In genomic region chr5:41540789-41541188, GRCm38 (mm10) we compare ENCODE assay signal across 25 mouse cellular contexts.
DNase-seq lines count a peak whose midpoint lies in the region; ATAC-seq and TF ChIP-seq lines count a peak whose summit lies in the region.
"Had no signal": no experiment of that assay in that cellular context is flagged by ENCODE, and none has a peak within 500 bp of the region (broad histone marks: within the 10 kb centered on the region; RNA-seq: fewer than 3 reads in every experiment).

No protein-coding gene starts in this region.

- no peaks in the 10 kb centered on the region for H3K27me3 ChIP-seq in embryonic facial prominence, embryonic 11.5 days (ENCODE audit: control insufficient read depth, insufficient read depth, low read length)
- H3K27me3 ChIP-seq in embryonic facial prominence, embryonic 10.5 days (replicated peaks; ENCODE audit: low read depth, poor library complexity, severe bottlenecking), result no peaks in the 10 kb centered on the region
- H3K27me3 ChIP-seq in kidney, embryonic 15.5 days, result no peaks in the 10 kb centered on the region
- peaks cover 5% of the 10 kb centered on the region for H3K27me3 ChIP-seq in Patski
- H3K27me3 ChIP-seq: embryonic facial prominence, embryonic 12.5 days; embryonic facial prominence, embryonic 15.5 days; forebrain, embryonic 12.5 days; forebrain, embryonic 15.5 days; hindbrain, embryonic 13.5 days; intestine, embryonic 15.5 days had no signal

- 12% methylated on average over 1 of the region's 1 CpGs for WGBS in embryonic facial prominence, embryonic 11.5 days
- WGBS in embryonic facial prominence, embryonic 10.5 days, result 10% methylated on average over 1 of the region's 1 CpGs
- 0% methylated on average over 1 of the region's 1 CpGs for WGBS in kidney, embryonic 15.5 days

- no peak overlapping the region for H3K4me3 ChIP-seq in embryonic facial prominence, embryonic 11.5 days (ENCODE audit: low read depth, low read length)
- H3K4me3 ChIP-seq in embryonic facial prominence, embryonic 10.5 days, result no peak overlapping the region
- H3K4me3 ChIP-seq in kidney, embryonic 15.5 days (replicated peaks), result no peak overlapping the region
- H3K4me3 ChIP-seq: embryonic facial prominence, embryonic 12.5 days; embryonic facial prominence, embryonic 15.5 days; forebrain, embryonic 12.5 days; forebrain, embryonic 15.5 days; hindbrain, embryonic 10.5 days; hindbrain, embryonic 13.5 days; intestine, embryonic 15.5 days had no signal

- POLR2A ChIA-PET in Patski (lab: Charles Lee), result no interaction called here

- H3K4me2 ChIP-seq in embryonic facial prominence, embryonic 11.5 days (ENCODE audit: low read depth, low read length), result no peak overlapping the region
- no peak overlapping the region for H3K4me2 ChIP-seq in kidney, embryonic 15.5 days
- H3K4me2 ChIP-seq: embryonic facial prominence, embryonic 12.5 days; embryonic facial prominence, embryonic 15.5 days; forebrain, embryonic 12.5 days; forebrain, embryonic 15.5 days; heart, embryonic 11.5 days; hindbrain, embryonic 13.5 days; intestine, embryonic 15.5 days had no signal

- H3K4me1 ChIP-seq in embryonic facial prominence, embryonic 11.5 days (ENCODE audit: control insufficient read depth, insufficient read depth, low read length), result no peaks in the 10 kb centered on the region
- H3K4me1 ChIP-seq in embryonic facial prominence, embryonic 10.5 days, result peaks cover 7% of the 10 kb centered on the region
- no peaks in the 10 kb centered on the region for H3K4me1 ChIP-seq in kidney, embryonic 15.5 days
- H3K4me1 ChIP-seq: embryonic facial prominence, embryonic 15.5 days; forebrain, embryonic 12.5 days; forebrain, embryonic 15.5 days; hindbrain, embryonic 10.5 days; intestine, embryonic 15.5 days had no signal

- H3K36me3 ChIP-seq in embryonic facial prominence, embryonic 11.5 days (replicated peaks; ENCODE audit: control insufficient read depth, insufficient read depth, low read depth, low read length), result no peaks in the 10 kb centered on the region
- no peaks in the 10 kb centered on the region for H3K36me3 ChIP-seq in embryonic facial prominence, embryonic 10.5 days (replicated peaks)
- H3K36me3 ChIP-seq in kidney, embryonic 15.5 days, result no peaks in the 10 kb centered on the region
- H3K36me3 ChIP-seq: embryonic facial prominence, embryonic 12.5 days; embryonic facial prominence, embryonic 15.5 days; forebrain, embryonic 12.5 days; forebrain, embryonic 15.5 days; hindbrain, embryonic 10.5 days; hindbrain, embryonic 13.5 days; intestine, embryonic 15.5 days had no signal

- ATAC-seq in embryonic facial prominence, embryonic 11.5 days (replicated peaks; ENCODE audit: insufficient number of reproducible peaks, low FRiP score, low TSS enrichment, low read depth), result no peak
- ATAC-seq in kidney, embryonic 15.5 days (replicated peaks; ENCODE audit: low FRiP score), result peak; percentile 81
- ATAC-seq in Patski, result peak; percentile 35
- ATAC-seq: forebrain, embryonic 15.5 days; hindbrain, embryonic 16.5 days; intestine, embryonic 15.5 days had no signal

- H3K27ac ChIP-seq in embryonic facial prominence, embryonic 11.5 days (replicated peaks; ENCODE audit: low read depth, low read length), result no peak overlapping the region
- no peak overlapping the region for H3K27ac ChIP-seq in embryonic facial prominence, embryonic 10.5 days (replicated peaks)
- H3K27ac ChIP-seq in kidney, embryonic 15.5 days, result no peak overlapping the region
- H3K27ac ChIP-seq: embryonic facial prominence, embryonic 12.5 days; embryonic facial prominence, embryonic 15.5 days; forebrain, embryonic 12.5 days; forebrain, embryonic 15.5 days; hindbrain, embryonic 10.5 days; hindbrain, embryonic 13.5 days; intestine, embryonic 15.5 days had no signal

- CTCF ChIA-PET in Patski (lab: Charles Lee), result no interaction called here

- TF ChIP-seq CTCF in Patski (IDR thresholded peaks at IDR 0.05), result no peak

- no peak overlapping the region for H3K9ac ChIP-seq in embryonic facial prominence, embryonic 11.5 days (replicated peaks; ENCODE audit: low read length)
- H3K9ac ChIP-seq in kidney, embryonic 15.5 days, result no peak overlapping the region
- H3K9ac ChIP-seq: embryonic facial prominence, embryonic 12.5 days; embryonic facial prominence, embryonic 15.5 days; forebrain, embryonic 12.5 days; forebrain, embryonic 15.5 days; hindbrain, embryonic 13.5 days; intestine, embryonic 15.5 days had no signal

- no peaks in the 10 kb centered on the region for H3K9me3 ChIP-seq in embryonic facial prominence, embryonic 11.5 days (replicated peaks; ENCODE audit: control insufficient read depth, low read length)
- H3K9me3 ChIP-seq in embryonic facial prominence, embryonic 10.5 days, result no peaks in the 10 kb centered on the region
- no peaks in the 10 kb centered on the region for H3K9me3 ChIP-seq in kidney, embryonic 15.5 days (replicated peaks)
- H3K9me3 ChIP-seq: embryonic facial prominence, embryonic 12.5 days; embryonic facial prominence, embryonic 15.5 days; forebrain, embryonic 12.5 days; forebrain, embryonic 15.5 days; hindbrain, embryonic 10.5 days; hindbrain, embryonic 13.5 days; intestine, embryonic 15.5 days had no signal

- in situ Hi-C loops in Patski (cut with MboI; ENCODE audit: low pct_unique_long_range_greater_than_20kb), result no loop called here

- peak; percentile 25 for DNase-seq in embryonic facial prominence, embryonic 11.5 days (ENCODE audit: low spot score)
- no peak for DNase-seq in embryonic facial prominence, embryonic 10.5 days (ENCODE audit: low spot score)
- no peak for DNase-seq in kidney, adult 11 months
- no peak for DNase-seq in Patski (ENCODE audit: low read depth, low spot score)
- DNase-seq in mesoderm, embryonic 11.5 days (ENCODE audit: low read depth, low spot score), result peak; percentile 34
- DNase-seq in adrenal gland, postnatal 4 days (ENCODE audit: low spot score in 2 of 2), result no peak
- DNase-seq: adrenal gland, postnatal 10 days; adrenal gland, postnatal 36 days; cerebellum, adult 11 months; cerebellum, adult 2 months; cerebellum, adult 9-11 months; cerebellum, postnatal 25 days; gastrocnemius, postnatal 10 days; gastrocnemius, postnatal 36 days; kidney, adult 18-20 months had no signal

Comparison
In these comparisons a context has a peak if more than half of its experiments do, and no peak if none do; other contexts are left out.
1. DNase-seq: peak in embryonic facial prominence, embryonic 11.5 days (single experiment) and mesoderm, embryonic 11.5 days (single experiment); none in embryonic facial prominence, embryonic 10.5 days (single experiment), kidney, adult 11 months (single experiment), Patski (single experiment) and adrenal gland, postnatal 4 days (0 of 2).